Mouse (Mus musculus): ENCODE results near the gene Pcgf5.

Gene Pcgf5

DNA sequence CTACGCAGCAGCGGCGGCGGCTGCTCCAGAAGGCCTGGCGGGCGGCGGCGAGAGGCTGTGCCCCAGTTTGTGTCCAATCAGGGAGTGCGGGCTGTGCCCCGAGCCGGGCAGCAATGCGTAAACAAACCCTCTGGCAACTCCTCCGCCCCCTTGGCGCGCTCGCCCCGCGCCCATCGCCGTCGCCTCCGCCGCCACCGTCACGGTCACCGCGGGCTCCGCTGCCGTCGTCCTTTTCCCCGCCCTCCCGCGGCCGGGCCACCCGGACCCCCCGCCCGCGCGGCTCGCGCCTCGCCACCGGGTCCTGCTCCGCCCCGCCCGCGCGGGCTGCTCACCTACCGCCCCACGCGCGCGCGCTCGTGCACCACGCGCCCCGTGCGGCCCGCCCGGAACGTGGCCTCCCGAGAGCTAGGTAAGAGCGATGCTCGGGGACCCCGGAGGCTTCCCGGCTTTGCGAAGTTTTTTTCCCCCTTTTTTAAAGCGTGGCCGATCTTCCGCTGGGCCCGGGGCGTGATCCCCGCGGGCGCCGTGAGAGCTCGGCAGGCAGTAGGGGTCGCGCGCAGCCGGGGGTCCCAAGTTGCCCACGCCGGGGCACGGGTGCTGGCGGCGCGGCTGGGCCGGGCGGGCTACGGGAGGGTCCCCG is at the start of gene Pcgf5:
Gene Pcgf5, plus strand, starts transcription at position 149 of the 640 bp plus-strand sequence.
- peak; percentile 68 to 74 for DNase-seq

DNA sequence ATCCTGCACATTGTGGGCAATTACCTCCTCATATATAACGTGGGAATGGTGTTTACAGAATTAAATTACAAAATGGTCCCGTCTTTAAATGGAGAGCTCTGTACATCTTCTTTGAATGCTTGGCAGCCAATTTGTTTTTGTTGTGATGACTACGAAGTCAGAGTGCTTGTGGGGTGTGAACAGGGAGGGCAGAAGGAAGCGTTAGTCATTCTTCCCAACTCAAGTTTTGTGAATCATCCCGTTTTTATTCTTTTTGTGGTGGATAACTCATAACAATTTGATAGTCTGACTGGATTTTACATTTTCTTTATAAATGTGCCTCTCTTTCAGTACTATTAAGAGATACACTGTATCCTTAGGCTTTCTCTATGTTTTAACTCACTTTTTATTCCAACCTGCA is 42.6 kb upstream of the Pcgf5 start:
- no peak for DNase-seq

GRCm38 (mm10) chr19:36314010-36314409 is 34.1 kb upstream of the Pcgf5 start:
- DNase-seq, result no peak

DNA sequence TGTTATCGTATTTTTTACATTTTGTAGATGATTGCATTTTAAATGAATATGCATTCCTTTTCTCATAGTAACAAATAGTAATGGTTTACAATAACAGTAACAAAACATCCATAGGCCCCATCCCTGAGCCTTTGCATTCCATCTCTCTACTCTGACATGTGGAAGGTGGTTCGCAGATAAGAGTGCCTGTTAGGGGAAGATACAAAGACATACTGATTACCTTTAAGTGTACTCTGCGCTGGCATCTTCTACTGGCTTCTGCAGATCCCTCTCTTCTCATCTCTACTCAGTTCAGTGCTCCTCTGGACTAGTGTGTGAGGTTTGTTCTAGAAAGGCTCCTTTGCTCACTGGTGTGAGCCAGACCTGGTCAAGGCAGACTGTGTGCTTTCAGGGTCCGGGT is 28.4 kb upstream of the Pcgf5 start:
- no peak for DNase-seq

DNA sequence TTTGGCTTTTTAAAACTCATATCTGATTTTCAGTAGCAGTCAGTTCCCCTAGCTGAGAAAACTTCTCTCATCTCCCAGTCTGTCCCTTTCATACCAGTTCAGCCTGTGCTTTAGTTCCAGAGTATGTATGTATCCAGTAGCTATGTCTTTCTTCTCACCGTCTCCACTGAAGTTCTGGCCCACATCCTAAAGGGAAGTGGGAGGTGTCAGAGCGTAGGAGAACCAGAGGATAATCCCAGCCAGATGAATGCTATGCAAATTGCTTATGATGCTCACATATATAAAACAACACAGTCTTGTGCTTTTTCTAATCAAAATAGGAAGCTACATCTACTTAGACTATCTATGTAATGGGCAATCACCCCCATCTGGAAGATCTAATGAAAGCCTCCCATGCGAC is 27.0 kb upstream of the Pcgf5 start:
- DNase-seq, result no peak

DNA sequence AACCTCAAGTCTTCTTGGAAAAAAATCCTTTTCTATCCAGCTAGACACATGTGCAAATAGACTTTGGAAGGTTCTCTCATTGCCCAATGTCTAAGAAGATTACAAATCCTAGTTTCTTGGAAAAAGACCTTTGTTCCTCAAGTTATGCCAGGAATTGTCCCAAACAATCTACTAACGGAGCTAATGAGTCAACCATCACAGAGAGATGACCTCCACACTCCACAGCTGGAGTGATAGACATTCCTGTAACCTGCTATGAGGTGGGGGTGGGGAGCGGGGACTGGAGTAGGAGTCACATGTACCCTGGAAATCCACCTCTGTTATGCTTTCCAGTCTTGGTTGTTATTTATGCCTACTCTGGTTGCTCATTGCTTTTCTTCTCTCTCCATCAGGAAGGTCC is 24.8 kb upstream of the Pcgf5 start:
- no peak for DNase-seq

DNA sequence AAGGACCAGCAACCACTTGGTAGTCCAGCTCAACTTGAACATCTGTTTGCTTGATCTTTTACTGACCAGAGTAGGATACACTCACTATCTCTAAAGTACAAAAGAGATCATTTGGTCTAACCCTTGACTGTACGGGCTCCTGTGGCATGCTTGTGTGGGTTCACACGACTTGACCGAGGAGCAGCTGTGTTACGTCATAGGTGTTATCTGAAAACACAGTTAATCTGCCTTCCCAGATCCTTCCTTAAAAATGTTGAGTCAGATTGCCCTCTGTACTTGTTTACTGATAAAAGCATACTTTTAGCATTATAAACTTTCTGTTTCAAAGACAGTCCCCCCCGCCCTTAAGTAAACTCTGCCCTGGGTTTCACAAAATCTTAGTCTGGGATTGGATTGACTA is 19.4 kb upstream of the Pcgf5 start:
- no peak for DNase-seq

- DNase-seq, result peak; percentile 5 to 21
Observed at GRCm38 (mm10) chr19:36347376-36347775, 733 bp upstream of the Pcgf5 start.

DNA sequence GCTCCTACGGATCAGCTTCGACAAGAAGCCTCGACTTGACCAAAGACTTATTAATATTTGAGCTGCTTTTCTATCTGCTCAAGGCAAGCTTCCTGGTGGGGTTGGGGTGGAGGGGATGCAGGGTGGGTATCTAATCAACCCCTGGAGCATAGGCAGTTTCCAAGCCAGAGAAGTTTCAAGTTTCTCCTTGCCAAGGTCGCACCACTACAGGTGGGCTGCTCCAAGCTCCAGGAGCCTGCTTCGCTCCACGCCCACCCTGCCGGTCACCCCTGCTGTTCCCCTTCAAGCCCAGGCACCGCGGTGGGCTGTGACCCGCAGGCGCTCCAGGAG is 313 bp upstream of the Pcgf5 start:
- DNase-seq, result no peak

DNA sequence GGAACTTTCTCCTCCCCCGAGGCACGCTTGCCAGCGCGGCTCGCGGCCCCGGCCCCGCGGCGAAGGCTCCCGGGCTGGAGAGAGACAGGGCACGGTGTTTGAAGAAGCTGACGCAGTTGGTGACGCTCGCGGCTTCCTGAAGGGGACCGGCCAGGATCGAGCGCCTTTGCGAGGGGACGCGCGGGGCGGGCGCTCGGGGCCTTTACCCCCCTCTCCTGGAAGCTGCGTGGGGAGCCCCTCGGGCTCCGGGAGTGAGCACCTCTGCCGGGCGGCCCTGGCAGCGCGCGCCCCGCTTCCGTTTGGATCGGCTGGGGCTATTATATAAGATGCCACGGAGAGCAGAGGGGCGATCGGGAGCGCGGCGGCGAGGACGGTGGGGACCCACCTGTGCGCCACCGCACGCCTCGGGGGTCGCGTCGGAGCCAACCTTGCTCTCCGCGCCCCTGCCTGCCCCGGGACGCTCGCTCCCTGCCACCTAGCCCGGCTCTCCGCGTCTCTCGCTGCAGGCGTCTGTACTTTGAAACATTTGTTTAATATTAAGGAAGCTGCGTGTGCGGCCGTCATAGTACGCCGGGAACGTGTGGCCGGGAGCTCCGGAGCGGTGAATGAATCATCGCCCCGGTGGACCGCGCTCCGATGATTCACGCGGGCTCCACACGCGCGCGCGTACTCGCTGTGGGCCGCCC is 835 bp downstream of the Pcgf5 start:
- peak; percentile 65 to 70 for DNase-seq

- no peak for DNase-seq
Observed at GRCm38 (mm10) chr19:36349487-36349955, 1.4 kb downstream of the Pcgf5 start.

DNA sequence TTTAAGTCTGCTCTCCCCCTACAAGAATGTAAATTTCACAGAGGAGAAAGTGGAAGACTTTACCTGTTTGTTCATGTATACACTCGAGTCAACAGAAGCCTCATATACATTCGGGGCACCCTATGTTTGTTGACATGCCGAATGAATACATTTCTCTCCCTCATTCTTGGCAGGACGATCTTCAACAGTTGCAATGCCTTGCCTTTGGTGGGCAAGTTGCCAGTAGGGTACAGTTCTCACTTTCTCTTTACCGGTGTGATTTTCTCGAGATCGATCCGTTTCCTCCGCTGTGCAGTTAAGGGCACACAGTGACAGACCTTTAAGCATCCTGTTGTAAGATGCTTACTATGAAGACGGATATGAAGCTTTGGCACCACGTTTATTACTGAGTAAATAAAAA is 2.1 kb downstream of the Pcgf5 start:
- DNase-seq, result no peak

DNA sequence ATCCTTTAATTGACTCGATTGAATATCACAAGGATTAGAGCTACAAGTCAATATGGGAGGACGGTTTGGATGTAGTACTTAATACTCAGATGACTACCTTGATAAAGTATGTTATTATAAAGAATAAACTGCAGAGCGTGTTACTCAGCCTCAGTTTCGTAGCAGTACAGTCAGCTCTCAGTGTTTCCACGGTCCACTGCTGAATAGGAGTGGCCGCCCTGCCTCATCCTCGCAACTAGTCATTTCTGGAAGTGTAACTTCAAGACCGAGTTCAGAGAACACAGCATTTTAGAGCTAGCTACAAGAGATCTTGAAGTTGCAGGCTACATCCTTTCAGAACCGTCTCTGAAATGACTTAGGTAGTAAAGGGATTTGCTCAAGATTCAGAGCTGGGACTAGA is 2.8 kb downstream of the Pcgf5 start:
- no peak for DNase-seq

DNA sequence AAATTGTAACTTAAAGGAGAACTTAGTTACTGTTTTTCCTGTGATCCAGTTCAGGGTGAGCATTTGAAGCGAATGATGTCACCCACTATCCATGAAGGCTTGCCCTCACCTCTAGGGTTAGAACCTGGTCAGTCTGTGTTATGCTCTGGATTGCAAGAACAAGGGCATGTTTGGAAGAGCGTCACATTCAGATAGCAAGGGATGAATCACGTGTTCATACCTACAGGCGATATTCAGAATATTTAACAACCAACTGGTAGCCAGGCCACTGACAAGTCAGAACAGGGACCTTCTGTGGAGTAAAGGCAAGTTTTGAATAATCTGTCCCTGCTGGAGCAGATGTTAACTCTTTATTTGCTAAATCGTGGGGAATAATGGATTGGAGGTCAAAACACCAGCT is 14.4 kb downstream of the Pcgf5 start:
- no peak for DNase-seq

DNA sequence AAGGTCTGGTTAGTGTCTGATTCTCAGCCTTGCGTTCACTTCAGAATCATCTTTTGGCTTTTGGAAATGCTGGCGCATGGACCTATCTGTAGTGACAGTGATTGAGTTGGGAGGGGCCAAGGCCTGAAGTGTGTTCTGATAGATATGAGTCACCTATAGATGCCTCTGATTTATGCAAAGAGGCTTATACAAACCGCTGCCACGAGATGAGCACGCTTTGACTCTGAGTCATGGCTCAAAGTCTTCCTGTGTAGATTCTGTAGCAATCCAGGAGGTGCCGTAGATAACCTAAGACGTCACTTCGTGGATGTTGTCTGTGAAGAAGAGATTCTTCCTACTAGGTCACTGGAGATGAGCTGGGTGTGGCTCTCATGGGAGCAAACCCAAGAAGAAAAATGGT is 16.6 kb downstream of the Pcgf5 start:
- no peak for DNase-seq

GRCm38 (mm10) chr19:36371478-36371877 is 23.4 kb downstream of the Pcgf5 start:
- no peak for DNase-seq

GRCm38 (mm10) chr19:36373056-36373621 is 25.0 kb downstream of the Pcgf5 start:
- no peak for DNase-seq

DNA sequence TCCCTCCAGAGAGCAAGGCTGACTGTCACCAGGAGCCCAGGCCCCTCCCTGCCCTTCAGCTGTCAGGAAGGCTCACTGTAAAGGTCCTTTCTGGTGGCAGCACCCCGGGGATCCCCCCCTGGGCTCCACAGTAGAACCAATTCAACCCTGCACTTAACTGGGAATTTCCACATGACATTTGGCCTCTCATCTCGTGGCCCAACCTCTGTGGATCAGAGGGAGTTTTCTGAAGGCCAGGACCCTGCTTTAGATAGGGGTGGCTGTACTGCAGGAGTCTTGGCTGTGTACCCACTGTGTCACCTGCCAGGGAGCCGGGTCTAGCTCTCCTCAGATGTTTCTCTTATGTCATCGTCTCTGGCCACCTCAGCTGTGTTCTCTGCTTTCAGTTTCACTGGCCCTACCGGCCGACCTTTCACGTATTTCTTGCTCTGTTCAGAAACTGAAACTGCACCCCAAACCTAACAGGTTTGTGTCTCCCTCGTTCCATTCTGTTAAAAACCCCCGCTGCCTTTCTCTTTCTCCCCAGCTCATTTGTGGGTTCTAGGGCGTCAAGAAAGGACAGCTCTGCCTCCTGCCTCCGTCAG is 27.2 kb downstream of the Pcgf5 start:
- no peak for DNase-seq

DNA sequence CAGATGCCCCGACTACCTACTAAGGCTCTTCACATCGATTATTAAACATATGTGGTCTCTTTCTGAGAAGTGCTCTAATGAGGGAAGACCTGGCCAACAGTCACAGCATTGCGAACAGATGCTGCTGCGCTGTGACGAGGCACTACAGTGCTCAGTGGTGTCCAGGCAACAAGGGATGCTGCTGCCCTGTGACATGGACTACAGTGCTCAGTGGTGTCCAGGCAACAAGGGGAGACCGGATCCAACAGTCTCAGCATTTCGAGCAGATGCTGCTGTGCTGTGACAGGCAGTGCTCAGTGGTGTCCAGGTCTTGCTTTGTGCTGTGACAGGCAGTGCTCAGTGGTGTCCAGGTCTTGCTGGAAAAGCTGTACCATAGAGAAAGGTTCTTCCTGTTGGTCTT is 29.6 kb downstream of the Pcgf5 start:
- no peak for DNase-seq

GRCm38 (mm10) chr19:36378511-36379232 is 30.6 kb downstream of the Pcgf5 start:
- DNase-seq, result no peak

GRCm38 (mm10) chr19:36382901-36383300 is 34.8 kb downstream of the Pcgf5 start:
- DNase-seq, result no peak

- no peak for DNase-seq
Observed at GRCm38 (mm10) chr19:36383977-36384376, 35.9 kb downstream of the Pcgf5 start.

- no peak for DNase-seq
Observed at GRCm38 (mm10) chr19:36384426-36384825, 36.3 kb downstream of the Pcgf5 start.

Data from cerebellum, postnatal 36 days (tissue).